Mouse (Mus musculus) lung, postnatal 0 days (tissue): Measurements from ENCODE around the gene Hcst. TPM values are rescaled to one million over a fixed set of nuclear protein-coding genes. Genes with fewer than 3 reads are reported as not detected.

ENCODE experiments used
- ATAC-seq: fragments of 200-750 bp; cut with Nextera tagmentation; 2 replicates; pipeline ENCODE4 v1.8.0; 2017; ENCODE audit warnings: moderate library complexity
- DNase-seq: peaks from one replicate; pipeline ENCODE4 v3.0.0-alpha.2; 2016; ENCODE audit warnings: low spot score
- H3K27ac ChIP-seq: fragments of 300-500 bp; sonication (generic); 2 replicates; pipeline ENCODE4 v1.5.1; 2014; ENCODE audit warnings: antibody characterized with exemption, mild to moderate bottlenecking, low read length, mixed read lengths
- H3K27me3 ChIP-seq: fragments of 300-500 bp; sonication (generic); replicated peaks from 2 replicates; pipeline ENCODE4 v1.6.1; 2014; ENCODE audit warnings: low read length, mixed read lengths; ENCODE audit not compliant: insufficient read depth
- H3K36me3 ChIP-seq: fragments of 300-500 bp; sonication (generic); 2 replicates; pipeline ENCODE4 v1.6.1; 2014; ENCODE audit warnings: low read length, mixed read lengths; ENCODE audit not compliant: insufficient read depth
- H3K4me1 ChIP-seq: fragments of 300-500 bp; sonication (generic); 2 replicates; pipeline ENCODE4 v1.6.1; 2014; ENCODE audit warnings: antibody characterized with exemption, low read depth, low read length, mixed read lengths; ENCODE audit not compliant: insufficient read depth
- H3K4me2 ChIP-seq: fragments of 300-500 bp; sonication (generic); replicated peaks from 2 replicates; pipeline ENCODE4 v1.6.1; 2014; ENCODE audit warnings: low read depth, mild to moderate bottlenecking, low read length, moderate library complexity, mixed read lengths
- H3K4me3 ChIP-seq: fragments of 300-500 bp; sonication (generic); 2 replicates; pipeline ENCODE4 v1.5.1; 2014; ENCODE audit warnings: low read depth, low read length
- H3K9ac ChIP-seq: fragments of 300-500 bp; sonication (generic); replicated peaks from 2 replicates; pipeline ENCODE4 v1.6.1; 2014; ENCODE audit warnings: low read depth, mild to moderate bottlenecking
- H3K9me3 ChIP-seq: fragments of 300-500 bp; sonication (generic); 2 replicates; pipeline ENCODE4 v1.6.1; 2016; ENCODE audit warnings: low read length, mixed read lengths
- CTCF ChIP-seq: IDR thresholded peaks from 2 replicates; pipeline ENCODE4 v1.5.1; 2016; ENCODE audit warnings: antibody characterized with exemption, mild to moderate bottlenecking
- EP300 ChIP-seq: IDR thresholded peaks from 2 replicates; pipeline ENCODE4 v1.6.1; 2016; ENCODE audit warnings: antibody characterized with exemption, mild to moderate bottlenecking, control low read depth
- WGBS: fragments of 180-500 bp; shearing (Covaris S2); extraction: QIAGEN DNeasy Blood & Tissue Kit; methylation state at CpG from one replicate; pipeline ENCODE4 v1.1.7; 2014; 5-methylcytosine and 5-hydroxymethylcytosine counted together
- polyA plus RNA-seq: library from polyadenylated mRNA; unstranded; fragments of >200 nt; fragmentation: Nextera tagmentation; extraction: Ambion mirVana; gene quantifications from 2 replicates; pipeline ENCODE4 v1.2.1, GENCODE M21; 2015

Hcst gene
- polyA plus RNA-seq, 1 experiment from 2014 or later, result 9.4 TPM

- ATAC-seq (peak; percentile 90), DNase-seq (peak; percentile 77)
- H3K4me2 ChIP-seq, result no peak overlapping the region
- 21% methylated on average over 10 of the region's 11 CpGs for WGBS
- H3K4me1 ChIP-seq, result no peaks in the 10 kb centered on the region
- H3K9me3 ChIP-seq, result no peaks in the 10 kb centered on the region
- no peaks in the 10 kb centered on the region for H3K27me3 ChIP-seq
- no peak overlapping the region for H3K4me3 ChIP-seq
- H3K36me3 ChIP-seq, result no peaks in the 10 kb centered on the region
- H3K27ac ChIP-seq, result peak overlapping the region; percentile 77
- H3K9ac ChIP-seq, result no peak overlapping the region
- TF ChIP-seq CTCF, result no peak
- TF ChIP-seq EP300, result peak; percentile 34
These were observed 25.3 kb downstream of the Hcst start for GRCm38 (mm10) chr7:30394379-30394778.

- TF ChIP-seq CTCF, result no peak
- TF ChIP-seq EP300, result no peak
- H3K27me3 ChIP-seq, result no peaks in the 10 kb centered on the region
- no peak overlapping the region for H3K9ac ChIP-seq
- no peaks in the 10 kb centered on the region for H3K9me3 ChIP-seq
- no peak overlapping the region for H3K4me3 ChIP-seq
- no peaks in the 10 kb centered on the region for H3K4me1 ChIP-seq
- ATAC-seq (no peak), DNase-seq (no peak)
- no peak overlapping the region for H3K4me2 ChIP-seq
- H3K27ac ChIP-seq, result peak overlapping the region; percentile 77; the same call in 1 of the 2 replicates
- H3K36me3 ChIP-seq, result no peaks in the 10 kb centered on the region
- WGBS, result 83% methylated on average over 4 of the region's 4 CpGs
These were observed 26.0 kb downstream of the Hcst start for GRCm38 (mm10) chr7:30393631-30394030.

GRCm38 (mm10) chr7:30392746-30393520, 26.7 kb downstream of the Hcst start:
- H3K9me3 ChIP-seq, result no peaks in the 10 kb centered on the region
- no peaks in the 10 kb centered on the region for H3K36me3 ChIP-seq
- no peaks in the 10 kb centered on the region for H3K4me1 ChIP-seq
- 62% methylated on average over 4 of the region's 4 CpGs for WGBS
- H3K9ac ChIP-seq, result no peak overlapping the region
- no peak overlapping the region for H3K4me2 ChIP-seq
- no peak for ATAC-seq
- TF ChIP-seq CTCF, result no peak
- no peak for TF ChIP-seq EP300
- H3K27ac ChIP-seq, result 0 out of 2 replicates have a peak overlapping the region, but pooled peaks have one; percentile 23
- DNase-seq, result no peak
- no peaks in the 10 kb centered on the region for H3K27me3 ChIP-seq
- no peak overlapping the region for H3K4me3 ChIP-seq

GRCm38 (mm10) chr7:30384106-30384505, 35.5 kb downstream of the Hcst start:
- WGBS, result 78% methylated on average over 9 of the region's 9 CpGs
- Histone ChIP-seq H3K4me1 (no peaks in the 10 kb centered on the region), H3K27me3 (no peaks in the 10 kb centered on the region), H3K27ac (no peak overlapping the region), H3K9me3 (no peaks in the 10 kb centered on the region), H3K36me3 (no peaks in the 10 kb centered on the region), H3K4me3 (no peak overlapping the region), H3K9ac (no peak overlapping the region), H3K4me2 (no peak overlapping the region)
- ATAC-seq, result no peak
- DNase-seq, result no peak
- TF ChIP-seq EP300 (no peak), CTCF (no peak)

DNA sequence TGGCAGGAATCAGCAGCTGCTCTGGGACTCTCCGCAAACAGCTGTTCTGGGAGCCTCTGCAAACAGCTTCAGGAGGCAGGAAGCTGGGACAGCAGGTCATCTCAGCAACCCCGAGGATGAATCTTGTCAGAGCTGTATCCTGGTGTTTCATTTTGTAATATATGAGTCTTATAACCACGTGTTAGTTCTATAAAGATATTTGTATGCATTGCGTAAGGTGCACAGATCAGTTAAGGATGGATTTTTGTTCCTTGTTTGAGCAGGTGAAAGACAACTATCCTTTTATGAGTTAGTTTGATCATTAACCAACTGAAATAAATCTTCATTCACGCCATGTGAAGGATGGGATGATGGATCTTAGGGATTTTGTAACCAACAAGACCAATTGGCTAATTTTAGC, 39.6 kb downstream of the Hcst start:
- H3K9me3 ChIP-seq, result no peaks in the 10 kb centered on the region
- no peaks in the 10 kb centered on the region for H3K36me3 ChIP-seq
- TF ChIP-seq CTCF (no peak), EP300 (no peak)
- H3K4me2 ChIP-seq, result no peak overlapping the region
- WGBS, result 41% methylated on average over 5 of the region's 5 CpGs
- H3K9ac ChIP-seq, result no peak overlapping the region
- no peaks in the 10 kb centered on the region for H3K4me1 ChIP-seq
- DNase-seq (no peak), ATAC-seq (no peak)
- H3K4me3 ChIP-seq, result no peak overlapping the region
- H3K27me3 ChIP-seq, result no peaks in the 10 kb centered on the region
- H3K27ac ChIP-seq, result no peak overlapping the region

DNA sequence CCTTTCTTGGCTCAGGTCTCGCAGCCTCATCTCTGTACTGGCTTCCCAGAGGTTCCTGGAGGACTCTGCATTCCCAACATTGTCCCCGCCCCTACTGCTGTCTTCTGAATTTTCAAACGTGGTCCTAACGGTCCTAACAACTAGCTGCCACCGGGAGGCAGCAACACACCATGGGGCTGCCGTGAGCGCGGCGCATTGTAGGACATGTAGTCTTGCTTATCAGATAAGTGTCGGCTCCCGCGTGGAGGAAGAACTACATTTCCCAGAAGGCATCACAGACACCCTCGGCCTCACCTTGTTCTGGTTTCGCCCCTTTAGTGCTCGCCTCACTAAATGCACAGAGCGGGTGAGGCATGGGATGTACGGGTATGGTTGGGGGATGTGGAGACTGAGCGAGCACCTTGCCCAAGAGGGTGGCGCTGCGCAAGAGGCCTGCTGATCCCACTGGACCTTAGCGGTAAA, 46.1 kb downstream of the Hcst start:
- H3K36me3 ChIP-seq, result no peaks in the 10 kb centered on the region
- peak; percentile 100 for ATAC-seq
- TF ChIP-seq EP300, result no peak
- peak; percentile 99 for TF ChIP-seq CTCF
- no peak overlapping the region for H3K27ac ChIP-seq
- no peak overlapping the region for H3K9ac ChIP-seq
- peak; percentile 98 for DNase-seq
- peak overlapping the region; percentile 58 for H3K4me2 ChIP-seq
- no peaks in the 10 kb centered on the region for H3K9me3 ChIP-seq
- H3K27me3 ChIP-seq, result no peaks in the 10 kb centered on the region
- WGBS, result 2% methylated on average over 21 of the region's 21 CpGs
- peak overlapping the region; percentile 40 for H3K4me3 ChIP-seq
- no peaks in the 10 kb centered on the region for H3K4me1 ChIP-seq

Other genes starting within 250 kb of the Hcst start
- gene Cox7a1, start 235.7 kb downstream of the Hcst start, polyA plus RNA-seq, result 18.7 and 18.8 TPM in 2 replicates
- 118 and 120 TPM in 2 replicates for gene Capns1, start 221.0 kb downstream of the Hcst start, polyA plus RNA-seq
- 122 and 144 TPM in 2 replicates for gene Polr2i, start 187.9 kb downstream of the Hcst start, polyA plus RNA-seq
- gene Tbcb, start 187.6 kb downstream of the Hcst start, polyA plus RNA-seq, result 142 and 143 TPM in 2 replicates
- gene Ovol3, start 184.1 kb downstream of the Hcst start, polyA plus RNA-seq, result 0.27 TPM in 1 of 2 replicates, not detected in the other
- gene Thap8, start 139.8 kb downstream of the Hcst start, polyA plus RNA-seq, result 0.37 and 0.81 TPM in 2 replicates
- gene Wdr62, start 139.4 kb downstream of the Hcst start, polyA plus RNA-seq, result 2.5 and 2.7 TPM in 2 replicates
- 4.3 and 5.0 TPM in 2 replicates for gene Clip3, start 128.1 kb downstream of the Hcst start, polyA plus RNA-seq
- 60.6 and 78.2 TPM in 2 replicates for gene Alkbh6, start 111.1 kb downstream of the Hcst start, polyA plus RNA-seq
- 13.1 and 17.2 TPM in 2 replicates for gene Syne4, start 105.0 kb downstream of the Hcst start, polyA plus RNA-seq
- not detected in 2 replicates for gene E130208F15Rik, start 98.1 kb downstream of the Hcst start, polyA plus RNA-seq
- gene Sdhaf1, start 96.0 kb downstream of the Hcst start, polyA plus RNA-seq, result 17.6 and 20.0 TPM in 2 replicates
- gene Lrfn3, start 57.1 kb downstream of the Hcst start, polyA plus RNA-seq, result 2.0 and 2.8 TPM in 2 replicates
- gene Tyrobp, start 6.1 kb downstream of the Hcst start, polyA plus RNA-seq, result 209 and 244 TPM in 2 replicates
- 1.9 and 2.5 TPM in 2 replicates for gene Nfkbid, start 1.9 kb upstream of the Hcst start, polyA plus RNA-seq
- gene Aplp1, start 25.7 kb upstream of the Hcst start, polyA plus RNA-seq, result 6.8 and 8.1 TPM in 2 replicates
- gene Kirrel2, start 37.8 kb upstream of the Hcst start, polyA plus RNA-seq, result not detected in 2 replicates
- 0.12 TPM in 2 replicates for gene Nphs1, start 38.5 kb upstream of the Hcst start, polyA plus RNA-seq
- not detected in 2 replicates for gene Prodh2, start 73.8 kb upstream of the Hcst start, polyA plus RNA-seq
- gene Arhgap33, start 115.2 kb upstream of the Hcst start, polyA plus RNA-seq, result 2.1 TPM in 2 replicates
- gene Hspb6, start 132.3 kb upstream of the Hcst start, polyA plus RNA-seq, result 22.8 and 27.0 TPM in 2 replicates
- gene Proser3, start 132.4 kb upstream of the Hcst start, polyA plus RNA-seq, result 4.0 and 4.4 TPM in 2 replicates
- 32.8 and 38.6 TPM in 2 replicates for gene Lin37, start 140.0 kb upstream of the Hcst start, polyA plus RNA-seq
- 75.0 and 86.0 TPM in 2 replicates for gene U2af1l4, start 143.4 kb upstream of the Hcst start, polyA plus RNA-seq
- 4.5 and 6.1 TPM in 2 replicates for gene Gm49396, start 143.5 kb upstream of the Hcst start, polyA plus RNA-seq
- 173 and 184 TPM in 2 replicates for gene Psenen, start 143.8 kb upstream of the Hcst start, polyA plus RNA-seq
- gene Igflr1, start 145.6 kb upstream of the Hcst start, polyA plus RNA-seq, result 1.2 and 3.2 TPM in 2 replicates
- gene Kmt2b, start 168.9 kb upstream of the Hcst start, polyA plus RNA-seq, result 6.8 and 6.9 TPM in 2 replicates
- 3.0 and 3.9 TPM in 2 replicates for gene Zbtb32, start 179.1 kb upstream of the Hcst start, polyA plus RNA-seq
- gene Upk1a, start 193.0 kb upstream of the Hcst start, polyA plus RNA-seq, result 11.2 and 11.8 TPM in 2 replicates
- 717 and 766 TPM in 2 replicates for gene Cox6b1, start 206.3 kb upstream of the Hcst start, polyA plus RNA-seq
- not detected in 2 replicates for gene Etv2, start 216.0 kb upstream of the Hcst start, polyA plus RNA-seq
- 101 and 107 TPM in 2 replicates for gene Rbm42, start 230.5 kb upstream of the Hcst start, polyA plus RNA-seq
- 10.0 and 10.3 TPM in 2 replicates for gene Haus5, start 245.1 kb upstream of the Hcst start, polyA plus RNA-seq